Mouse (Mus musculus) neutrophil, adult 65 days (primary cell): ENCODE measurements around the gene Myct1. TPM values are rescaled to one million over a fixed set of nuclear protein-coding genes. Genes with fewer than 3 reads are reported as not detected.

ENCODE experiments used
- total RNA-seq: library from RNA; stranded (reverse); gene quantifications from 2 replicates; pipeline ENCODE4 v1.2.4, GENCODE M21; 2023

The Myct1 gene
- not detected in 2 replicates for total RNA-seq

DNA sequence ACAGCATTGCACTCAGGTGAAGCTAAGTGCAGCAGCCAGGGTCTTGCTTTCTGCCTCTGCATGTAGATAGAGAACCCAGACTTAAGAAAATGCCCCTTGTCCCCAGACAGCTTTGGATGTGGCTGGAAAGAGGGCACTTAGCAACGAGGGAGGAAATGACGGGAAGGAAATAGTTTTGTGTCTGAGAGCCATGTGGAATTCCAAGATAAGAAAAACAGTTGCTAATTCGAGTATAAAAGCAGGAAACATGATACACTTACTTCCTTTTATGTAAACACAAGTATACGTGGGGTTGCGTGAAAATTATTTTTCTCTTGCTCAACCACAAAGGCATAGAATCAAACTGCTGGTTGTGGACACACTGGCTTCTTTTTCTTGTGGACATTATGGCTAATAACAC, at the start of gene Myct1:
Gene Myct1, plus strand, starts transcription at position 312 of the 400 bp plus-strand sequence.

DNA sequence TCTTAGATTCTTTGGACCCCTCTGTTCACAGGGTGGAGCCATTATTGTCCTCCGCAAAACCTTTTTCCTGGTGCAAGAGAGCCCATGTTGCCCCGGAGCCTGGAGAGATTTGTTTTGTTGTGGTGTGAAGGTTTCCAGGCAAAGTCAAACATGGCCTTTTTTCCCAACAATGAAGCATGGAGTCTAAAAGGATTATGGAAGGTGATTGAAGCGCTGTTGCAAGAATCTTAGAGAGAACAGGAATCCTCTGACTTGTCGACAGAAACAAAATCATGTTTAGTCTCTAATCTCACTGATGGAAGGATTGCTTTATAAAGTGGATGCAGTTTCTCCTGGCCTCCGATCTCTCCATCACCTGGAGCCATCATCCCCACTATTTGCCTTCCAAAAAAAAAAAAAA, 42.2 kb upstream of the Myct1 start, which contains the start of gene Syne1:
Gene Syne1, minus strand, starts transcription at position 101 of the 400 bp plus-strand sequence.

DNA sequence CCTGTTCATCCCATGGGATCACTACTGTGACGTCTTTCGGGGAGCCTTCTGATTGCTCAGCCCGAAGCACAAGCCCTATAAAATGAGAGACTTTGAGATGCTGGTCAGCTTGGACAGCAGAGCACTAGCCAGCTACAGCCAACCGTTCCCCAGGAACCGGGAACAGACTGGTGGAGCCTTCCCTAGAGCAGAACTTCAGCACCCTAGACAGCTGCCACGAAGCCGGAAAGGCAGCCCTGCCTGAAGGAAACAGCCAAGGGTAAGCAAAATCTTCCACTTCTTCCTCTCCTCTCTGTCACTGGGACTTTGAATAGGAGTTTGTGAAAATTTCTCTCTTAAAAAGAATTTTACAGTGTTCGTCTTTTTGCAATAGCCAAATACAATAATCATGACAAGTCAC, 45.5 kb downstream of the Myct1 start, which contains the start of gene Vip:
Gene Vip, plus strand, starts transcription at position 107 of the 400 bp plus-strand sequence.

Other genes with a start within 250 kb of the Myct1 start
- 560 and 781 TPM in 2 replicates for gene Syne1, start 42.3 kb upstream of the Myct1 start, total RNA-seq
- gene Vip, start 45.4 kb downstream of the Myct1 start, total RNA-seq: not detected in 2 replicates
- gene Fbxo5, start 211.8 kb downstream of the Myct1 start, total RNA-seq: 27.6 and 30.3 TPM in 2 replicates
- gene Mtrf1l, start 230.1 kb downstream of the Myct1 start, total RNA-seq: 6.6 and 10.2 TPM in 2 replicates